Mouse (Mus musculus) liver, embryonic 13.5 days (tissue): ENCODE measurements around the gene Dlg2. TPM values are rescaled to one million over a fixed set of nuclear protein-coding genes. Genes with fewer than 3 reads are reported as not detected.
"Not testable (repeated sequence)": the region's sequence is repeated elsewhere in the genome, so short reads cannot be mapped to it uniquely, and the experiment has no call there.

ENCODE experiments used
- ATAC-seq: fragments of 200-750 bp; cut with Nextera tagmentation; 2 replicates; pipeline ENCODE4 v1.8.0; 2017; ENCODE audit warnings: low read depth, mild to moderate bottlenecking, moderate number of reproducible peaks, moderate library complexity
- DNase-seq: peaks from one replicate; pipeline ENCODE4 v3.0.0; 2022
- H3K27ac ChIP-seq: fragments of 300-500 bp; sonication (generic); 2 replicates; pipeline ENCODE4 v1.5.1; 2015; ENCODE audit warnings: moderate library complexity, mild to moderate bottlenecking, inconsistent platforms
- H3K27me3 ChIP-seq: fragments of 300-500 bp; sonication (generic); 2 replicates; pipeline ENCODE4 v1.6.1; 2015; ENCODE audit warnings: mild to moderate bottlenecking, inconsistent platforms
- H3K36me3 ChIP-seq: fragments of 300-500 bp; sonication (generic); 2 replicates; pipeline ENCODE4 v1.6.1; 2015; ENCODE audit warnings: mild to moderate bottlenecking, inconsistent platforms
- H3K4me1 ChIP-seq: fragments of 300-500 bp; sonication (generic); replicated peaks from 2 replicates; pipeline ENCODE4 v1.6.1; 2015; ENCODE audit warnings: inconsistent platforms
- H3K4me2 ChIP-seq: fragments of 300-500 bp; sonication (generic); 2 replicates; pipeline ENCODE4 v1.6.1; 2015; ENCODE audit warnings: inconsistent platforms, mild to moderate bottlenecking, moderate library complexity
- H3K4me3 ChIP-seq: fragments of 300-500 bp; sonication (generic); replicated peaks from 2 replicates; pipeline ENCODE4 v1.5.1; 2015; ENCODE audit warnings: mild to moderate bottlenecking, inconsistent platforms
- H3K9ac ChIP-seq: fragments of 300-500 bp; sonication (generic); 2 replicates; pipeline ENCODE4 v1.6.1; 2015; ENCODE audit warnings: mild to moderate bottlenecking, inconsistent platforms
- H3K9me3 ChIP-seq: fragments of 300-500 bp; sonication (generic); replicated peaks from 2 replicates; pipeline ENCODE4 v1.6.1; 2016; ENCODE audit warnings: inconsistent platforms
- WGBS: fragments of 180-500 bp; shearing (Covaris S2); methylation state at CpG from one replicate; pipeline ENCODE4 v1.1.7; 2015; ENCODE audit not compliant: insufficient replicate concordance; 5-methylcytosine and 5-hydroxymethylcytosine counted together
- polyA plus RNA-seq: library from polyadenylated mRNA; unstranded; fragments of >200 nt; fragmentation: Nextera tagmentation; extraction: Ambion mirVana; gene quantifications from 2 replicates; pipeline ENCODE4 v1.2.1, GENCODE M21; 2015

Gene Dlg2
- polyA plus RNA-seq, 1 experiment from 2014 or later = 0.52 TPM

DNA sequence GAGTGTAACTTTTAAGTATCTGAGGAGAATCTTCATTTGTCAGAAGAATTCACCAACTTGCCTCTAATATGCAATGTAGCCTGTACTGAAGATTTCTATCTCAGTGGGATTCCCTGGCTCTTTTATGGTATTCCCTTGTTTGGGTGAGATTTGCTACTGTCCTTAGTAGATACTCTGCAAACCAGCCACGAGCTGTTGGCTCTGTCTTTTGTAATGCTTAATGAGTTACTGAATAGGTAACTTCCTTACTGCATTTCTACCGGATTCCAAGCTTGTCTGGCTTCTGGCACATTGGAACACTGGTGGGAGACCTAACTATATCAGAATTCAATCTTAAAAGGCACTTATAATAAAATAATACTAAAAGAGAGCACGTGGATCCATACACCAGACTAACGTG is 400.3 kb downstream of the Dlg2 start:
- H3K27ac ChIP-seq, H3K4me1 ChIP-seq, ATAC-seq, DNase-seq, H3K4me2 ChIP-seq, H3K9ac ChIP-seq, H3K36me3 ChIP-seq, H3K4me3 ChIP-seq, H3K9me3 ChIP-seq, H3K27me3 ChIP-seq: not testable (repeated sequence)
- 46% methylated on average over 4 of the region's 4 CpGs for WGBS

DNA sequence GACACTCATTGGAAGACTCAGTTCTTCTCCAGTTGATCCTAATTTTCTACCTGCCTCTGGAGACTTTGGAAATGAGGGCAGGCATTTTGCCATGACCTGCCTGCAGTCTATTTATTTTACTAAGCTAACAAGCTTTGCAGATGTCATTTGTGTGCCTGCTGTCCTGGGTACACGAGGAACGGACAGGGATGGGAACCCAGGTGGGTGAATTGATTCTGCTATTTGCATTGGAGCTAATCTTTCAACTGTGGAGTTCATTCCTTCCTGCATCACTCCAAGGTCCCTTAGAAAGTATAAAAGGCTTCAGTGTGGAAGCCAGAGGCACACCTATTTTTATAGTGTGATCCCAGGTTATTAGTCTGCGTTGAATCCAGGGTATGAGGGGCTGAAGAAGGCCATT is 406.3 kb downstream of the Dlg2 start:
- WGBS = 51% methylated on average over 3 of the region's 3 CpGs
- no peak for DNase-seq
- no peak overlapping the region for H3K27ac ChIP-seq
- H3K4me3 ChIP-seq = no peak overlapping the region
- H3K4me1 ChIP-seq = no peaks in the 10 kb centered on the region
- H3K36me3 ChIP-seq = no peaks in the 10 kb centered on the region
- no peaks in the 10 kb centered on the region for H3K9me3 ChIP-seq
- H3K9ac ChIP-seq = no peak overlapping the region
- H3K4me2 ChIP-seq = no peak overlapping the region
- H3K27me3 ChIP-seq = peaks cover 10% of the 10 kb centered on the region
- ATAC-seq = no peak

DNA sequence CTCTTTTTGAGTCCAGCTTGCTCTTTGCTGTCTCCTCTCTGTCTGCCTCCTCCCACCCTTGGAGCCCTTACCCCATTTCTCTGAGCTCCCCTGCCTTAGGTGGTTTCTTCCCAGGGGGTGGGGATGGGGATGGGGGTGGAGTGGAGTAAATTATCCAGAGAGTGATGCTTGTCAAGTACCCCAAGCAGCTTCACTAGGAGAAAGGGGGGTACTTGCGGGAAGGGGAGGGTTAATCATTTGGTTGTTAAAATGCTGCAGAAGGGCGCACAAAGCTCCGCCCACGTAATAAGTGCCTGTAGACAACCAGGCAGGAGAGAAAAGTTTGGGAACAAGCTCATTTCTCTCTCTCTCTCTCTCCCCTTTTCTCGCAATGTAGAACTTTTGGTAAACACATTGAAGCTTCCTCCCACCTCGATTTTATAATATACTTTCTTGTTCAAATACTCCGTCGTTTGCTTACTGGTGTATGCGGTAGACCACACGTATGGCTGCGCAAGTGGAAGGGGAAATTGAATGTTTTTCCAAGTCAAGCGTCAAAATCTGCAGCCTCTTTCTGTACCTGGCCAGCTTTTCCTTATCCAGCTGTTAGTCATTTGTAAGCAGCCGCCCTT is 410.0 kb downstream of the Dlg2 start:
- ATAC-seq = no peak

DNA sequence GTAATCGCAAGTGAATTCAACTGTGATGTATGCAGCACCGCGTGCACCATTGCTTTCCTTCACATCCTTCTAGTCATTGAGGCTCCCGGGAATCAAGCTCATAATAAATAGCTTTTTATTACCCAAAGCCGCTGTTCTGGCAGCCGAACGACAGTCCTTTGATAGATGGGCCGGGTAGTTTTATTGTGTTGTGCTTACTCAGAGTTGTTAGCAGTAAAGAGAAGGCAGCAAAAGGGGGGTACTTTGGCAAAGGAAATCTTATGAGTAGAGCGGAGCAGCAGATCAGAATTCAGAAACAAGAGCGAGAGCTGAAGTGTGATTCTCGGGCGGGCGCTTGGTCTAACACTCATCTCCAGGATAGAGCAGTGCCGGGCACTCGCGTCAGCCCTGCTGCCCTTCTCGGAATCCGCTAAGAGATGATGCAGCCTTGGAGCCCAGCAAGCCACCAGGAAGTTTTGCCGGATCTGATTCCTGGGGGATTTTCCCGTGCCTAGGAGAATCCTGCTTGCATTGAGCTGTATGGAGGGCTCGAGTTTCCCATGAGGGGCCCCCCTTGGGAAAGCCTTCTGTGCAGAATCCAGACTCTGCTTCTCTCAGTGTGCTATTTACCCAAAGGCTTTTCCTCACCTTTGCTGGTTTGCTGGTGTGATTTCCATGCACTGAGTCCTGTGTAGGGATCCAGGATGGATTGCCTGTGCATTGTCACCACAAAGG is 410.7 kb downstream of the Dlg2 start:
- H3K36me3 ChIP-seq = no peaks in the 10 kb centered on the region
- ATAC-seq (no peak), DNase-seq (no peak)
- H3K4me1 ChIP-seq = no peaks in the 10 kb centered on the region
- 4% methylated on average over 21 of the region's 21 CpGs for WGBS
- peak overlapping the region; percentile 38 for H3K4me2 ChIP-seq
- no peak overlapping the region for H3K27ac ChIP-seq
- H3K27me3 ChIP-seq = peaks cover 10% of the 10 kb centered on the region
- H3K4me3 ChIP-seq = no peak overlapping the region; the same call in 1 of the 2 replicates
- H3K9me3 ChIP-seq = no peaks in the 10 kb centered on the region
- H3K9ac ChIP-seq = no peak overlapping the region

More for the DNA sequence above, 410.0 kb downstream of the Dlg2 start:
- Histone ChIP-seq H3K9ac (no peak overlapping the region), H3K27me3 (peaks cover 10% of the 10 kb centered on the region), H3K4me3 (no peak overlapping the region), H3K4me1 (no peaks in the 10 kb centered on the region), H3K4me2 (peak overlapping the region; percentile 38), H3K27ac (no peak overlapping the region), H3K36me3 (no peaks in the 10 kb centered on the region), H3K9me3 (no peaks in the 10 kb centered on the region)
- DNase-seq = no peak
- 3% methylated on average over 13 of the region's 13 CpGs for whole genome bisulfite sequencing

DNA sequence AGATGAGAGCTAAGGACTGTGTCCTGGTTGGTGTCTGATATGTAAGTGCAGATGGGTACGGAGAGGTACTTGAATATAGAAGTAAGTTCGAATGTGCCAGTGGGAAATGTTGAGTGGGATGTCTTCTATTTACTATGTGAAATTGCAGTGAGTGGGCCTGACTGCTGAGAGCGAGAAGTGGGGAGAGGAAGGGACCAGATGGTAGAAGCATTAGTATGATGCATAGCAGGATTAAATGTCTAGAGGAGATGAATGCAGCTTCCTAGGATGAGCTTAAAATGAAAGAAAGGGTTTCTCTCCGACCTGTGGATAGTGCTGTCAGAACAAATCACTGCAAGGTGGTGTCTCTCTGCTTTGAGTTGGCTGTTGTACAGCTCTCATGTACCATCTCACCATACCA is 451.0 kb downstream of the Dlg2 start:
- Histone ChIP-seq H3K36me3 (no peaks in the 10 kb centered on the region), H3K27ac (no peak overlapping the region), H3K4me3 (no peak overlapping the region), H3K4me2 (no peak overlapping the region), H3K9me3 (no peaks in the 10 kb centered on the region), H3K9ac (no peak overlapping the region), H3K4me1 (no peaks in the 10 kb centered on the region), H3K27me3 (no peaks in the 10 kb centered on the region)
- no peak for ATAC-seq
- DNase-seq = no peak
- WGBS = 58% methylated on average over 4 of the region's 4 CpGs

DNA sequence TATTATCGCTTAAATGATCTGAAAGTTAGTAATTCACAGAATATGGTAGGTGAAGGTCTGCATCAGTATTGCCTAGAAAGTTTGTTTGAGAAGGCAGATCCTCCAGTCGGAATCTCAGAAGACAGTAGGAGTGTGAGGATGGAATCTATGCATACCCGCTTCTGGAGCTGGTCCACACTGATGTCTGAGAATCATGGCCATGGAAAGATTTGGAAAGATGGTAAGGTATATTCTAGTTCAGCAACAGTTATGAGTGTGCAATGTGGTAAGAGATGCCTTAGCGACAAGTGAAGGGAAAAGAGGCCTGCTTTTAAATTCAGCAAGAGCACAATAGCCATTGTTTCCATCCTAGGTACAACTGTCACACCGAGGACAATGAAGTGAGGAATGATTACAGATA is 464.3 kb downstream of the Dlg2 start:
- H3K4me3 ChIP-seq = no peak overlapping the region
- H3K9ac ChIP-seq = no peak overlapping the region
- DNase-seq (no peak), ATAC-seq (no peak)
- H3K4me1 ChIP-seq = no peaks in the 10 kb centered on the region
- H3K36me3 ChIP-seq = no peaks in the 10 kb centered on the region
- H3K27ac ChIP-seq = no peak overlapping the region
- no peaks in the 10 kb centered on the region for H3K9me3 ChIP-seq
- no peaks in the 10 kb centered on the region for H3K27me3 ChIP-seq
- 64% methylated on average over 5 of the region's 5 CpGs for WGBS
- no peak overlapping the region for H3K4me2 ChIP-seq

DNA sequence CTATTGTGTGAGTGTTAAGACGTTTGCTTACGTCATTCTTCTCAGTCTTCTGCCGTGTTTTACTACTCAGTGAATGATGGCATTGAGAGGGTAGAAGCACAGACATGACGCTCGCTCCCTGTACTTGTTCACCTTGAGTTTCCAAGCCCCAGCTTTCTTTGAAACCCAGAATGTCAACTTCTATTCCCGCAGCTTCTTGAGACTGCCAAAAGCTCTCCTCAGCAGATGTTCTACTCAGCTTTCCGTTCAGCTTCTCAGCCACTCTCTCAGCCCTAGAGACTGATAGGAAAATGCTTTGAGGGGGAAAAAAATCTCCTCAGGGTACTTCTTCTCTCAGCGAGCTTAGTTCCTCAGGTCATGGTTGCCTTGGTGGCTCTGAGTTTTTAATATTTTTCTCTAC is 470.6 kb downstream of the Dlg2 start:
- H3K36me3 ChIP-seq = no peaks in the 10 kb centered on the region
- no peaks in the 10 kb centered on the region for H3K4me1 ChIP-seq
- no peaks in the 10 kb centered on the region for H3K9me3 ChIP-seq
- no peak overlapping the region for H3K9ac ChIP-seq
- no peak overlapping the region for H3K27ac ChIP-seq
- DNase-seq (no peak), ATAC-seq (no peak)
- H3K4me2 ChIP-seq = no peak overlapping the region
- H3K4me3 ChIP-seq = no peak overlapping the region
- WGBS = 52% methylated on average over 8 of the region's 8 CpGs
- H3K27me3 ChIP-seq = no peaks in the 10 kb centered on the region

DNA sequence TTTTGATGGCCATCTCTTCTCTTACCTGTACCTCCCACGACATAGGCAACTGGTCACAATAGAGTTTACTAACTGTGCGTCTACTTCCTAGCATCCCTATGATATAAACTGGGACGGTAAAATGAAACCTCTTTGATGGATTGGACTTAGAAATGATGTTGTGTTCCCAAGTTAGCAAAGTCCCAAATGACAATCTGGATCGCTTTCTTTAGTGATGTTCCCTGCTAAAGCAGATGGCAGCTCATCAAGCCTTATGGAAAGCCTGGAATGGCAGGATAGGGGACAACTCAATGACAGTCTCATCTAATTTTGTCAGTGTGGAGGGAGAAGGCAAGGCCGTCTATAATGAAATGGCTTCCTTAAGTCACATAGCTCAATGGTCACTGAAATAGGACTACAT is 472.7 kb downstream of the Dlg2 start:
- no peak overlapping the region for H3K4me3 ChIP-seq
- no peaks in the 10 kb centered on the region for H3K36me3 ChIP-seq
- no peak overlapping the region for H3K9ac ChIP-seq
- no peak for ATAC-seq
- H3K9me3 ChIP-seq = no peaks in the 10 kb centered on the region
- 65% methylated on average over 5 of the region's 5 CpGs for WGBS
- no peak for DNase-seq
- no peak overlapping the region for H3K27ac ChIP-seq
- no peaks in the 10 kb centered on the region for H3K27me3 ChIP-seq
- no peak overlapping the region for H3K4me2 ChIP-seq
- no peaks in the 10 kb centered on the region for H3K4me1 ChIP-seq

DNA sequence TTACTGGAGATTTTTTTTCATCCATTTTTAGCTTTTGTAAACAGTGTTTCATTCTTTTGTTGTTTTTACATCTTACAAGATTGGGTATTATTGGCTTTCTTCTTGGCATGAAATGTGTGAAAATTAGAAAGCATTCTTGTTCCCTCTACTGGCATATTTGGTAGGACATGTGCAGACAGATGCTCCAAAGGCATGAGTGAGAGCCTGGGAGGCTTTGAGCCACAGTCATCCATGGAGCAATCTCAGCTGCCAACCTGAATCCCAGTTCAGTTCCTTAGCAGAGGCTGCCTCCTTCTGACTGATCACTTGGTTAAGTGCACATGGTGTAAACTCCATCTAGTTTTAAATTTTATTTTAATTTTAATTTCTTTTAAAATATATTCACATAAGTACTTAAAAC is 500.8 kb downstream of the Dlg2 start:
- Histone ChIP-seq H3K27ac (no peak overlapping the region), H3K27me3 (no peaks in the 10 kb centered on the region), H3K4me3 (no peak overlapping the region), H3K4me2 (no peak overlapping the region), H3K9ac (no peak overlapping the region), H3K9me3 (no peaks in the 10 kb centered on the region), H3K4me1 (no peaks in the 10 kb centered on the region), H3K36me3 (no peaks in the 10 kb centered on the region)
- ATAC-seq = no peak
- no peak for DNase-seq

DNA sequence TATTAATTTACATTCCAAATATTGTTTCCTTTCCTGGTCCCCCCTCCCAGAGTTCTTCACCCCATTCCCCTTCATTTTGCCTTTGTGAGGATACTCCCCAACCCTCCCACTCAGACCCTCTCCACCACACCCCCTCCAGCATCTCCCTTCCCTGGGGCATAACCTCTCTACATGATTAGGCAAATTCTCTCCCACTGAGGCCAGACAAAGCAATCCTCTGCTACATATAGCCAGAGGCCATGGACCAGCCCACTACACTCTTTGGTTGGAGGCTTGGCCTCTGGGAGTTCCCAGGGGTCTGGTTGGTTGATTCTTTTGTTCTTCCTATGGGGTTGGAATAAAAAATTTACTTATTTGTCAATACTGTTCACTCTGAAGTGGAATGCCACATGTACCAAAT is 505.6 kb downstream of the Dlg2 start:
- Histone ChIP-seq H3K27me3 (no peaks in the 10 kb centered on the region), H3K4me1 (no peaks in the 10 kb centered on the region), H3K4me3 (no peak overlapping the region), H3K9ac (no peak overlapping the region), H3K27ac (no peak overlapping the region), H3K9me3 (no peaks in the 10 kb centered on the region), H3K36me3 (no peaks in the 10 kb centered on the region), H3K4me2 (no peak overlapping the region)
- no peak for ATAC-seq
- no peak for DNase-seq

DNA sequence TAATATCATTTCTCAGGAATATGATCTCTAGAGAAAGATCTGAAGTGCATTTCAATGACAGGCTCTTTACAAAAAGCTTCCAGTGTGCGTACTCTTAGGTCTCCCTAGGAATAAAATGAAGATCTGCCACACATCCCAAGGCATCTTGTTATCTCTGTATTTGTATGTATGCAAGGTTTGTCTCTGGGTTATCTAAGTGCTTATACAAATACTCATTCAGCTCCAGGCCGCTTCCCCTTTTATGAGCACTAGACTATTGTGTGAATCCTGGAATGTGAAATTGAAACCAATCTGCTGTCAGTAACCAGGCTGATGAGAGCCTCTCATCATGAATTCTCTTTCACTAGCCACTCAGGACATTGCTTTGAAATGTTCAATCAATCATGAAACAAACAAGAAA is 534.2 kb downstream of the Dlg2 start:
- Histone ChIP-seq H3K4me1 (no peaks in the 10 kb centered on the region), H3K9ac (no peak overlapping the region), H3K4me3 (no peak overlapping the region), H3K27ac (no peak overlapping the region), H3K9me3 (no peaks in the 10 kb centered on the region), H3K36me3 (no peaks in the 10 kb centered on the region), H3K27me3 (no peaks in the 10 kb centered on the region), H3K4me2 (no peak overlapping the region)
- no peak for DNase-seq
- no peak for ATAC-seq
- WGBS = 53% methylated on average over 2 of the region's 2 CpGs

DNA sequence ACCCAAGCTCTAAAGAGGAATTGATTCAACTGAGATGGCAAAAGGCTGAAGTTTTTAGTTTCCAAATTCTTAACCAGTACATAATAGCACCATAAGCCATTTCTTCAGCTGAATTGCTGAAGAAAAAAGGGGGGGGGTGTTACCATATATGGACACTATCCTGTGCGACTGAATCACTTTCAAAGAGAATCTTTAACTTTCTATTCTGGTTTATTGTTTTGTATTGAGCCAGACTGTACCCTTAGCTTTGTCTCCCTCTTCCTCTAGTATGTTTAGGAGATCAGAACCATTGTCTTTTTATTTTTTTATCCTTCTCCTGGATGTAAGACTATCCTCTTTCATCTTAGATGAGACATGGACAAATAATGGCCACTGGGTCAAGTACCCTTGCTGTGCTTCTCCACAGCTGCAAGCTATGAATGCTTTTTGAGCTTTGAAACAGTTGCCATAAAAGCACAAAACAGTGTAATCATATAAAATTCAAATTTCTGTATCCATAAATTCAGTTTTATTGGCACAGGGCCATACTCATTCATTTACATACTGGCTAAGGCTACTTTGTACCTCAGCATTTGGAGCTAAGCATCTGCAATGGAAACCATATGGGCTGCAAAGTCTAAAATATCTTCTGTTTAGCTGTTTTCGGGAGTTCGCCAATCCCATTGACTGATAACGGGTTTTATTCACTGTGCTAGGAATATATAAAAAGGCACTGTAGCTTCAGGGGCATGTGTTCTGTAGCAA is 568.7 kb downstream of the Dlg2 start:
- Histone ChIP-seq H3K4me3 (no peak overlapping the region), H3K4me2 (no peak overlapping the region), H3K36me3 (no peaks in the 10 kb centered on the region), H3K9ac (no peak overlapping the region), H3K9me3 (no peaks in the 10 kb centered on the region), H3K27ac (no peak overlapping the region), H3K4me1 (no peaks in the 10 kb centered on the region), H3K27me3 (no peaks in the 10 kb centered on the region)
- WGBS = 65% methylated on average over 4 of the region's 4 CpGs
- ATAC-seq = no peak
- DNase-seq = no peak
